Mouse (Mus musculus): Measurements from ENCODE around the gene Olfr1377. TPM values are rescaled to one million over a fixed set of nuclear protein-coding genes. Genes with fewer than 3 reads are reported as not detected.

Olfr1377 gene
- not detected in 2 replicates for polyA plus RNA-seq (2011; ENCODE audit: insufficient read length, low read depth, missing spikeins)

DNA sequence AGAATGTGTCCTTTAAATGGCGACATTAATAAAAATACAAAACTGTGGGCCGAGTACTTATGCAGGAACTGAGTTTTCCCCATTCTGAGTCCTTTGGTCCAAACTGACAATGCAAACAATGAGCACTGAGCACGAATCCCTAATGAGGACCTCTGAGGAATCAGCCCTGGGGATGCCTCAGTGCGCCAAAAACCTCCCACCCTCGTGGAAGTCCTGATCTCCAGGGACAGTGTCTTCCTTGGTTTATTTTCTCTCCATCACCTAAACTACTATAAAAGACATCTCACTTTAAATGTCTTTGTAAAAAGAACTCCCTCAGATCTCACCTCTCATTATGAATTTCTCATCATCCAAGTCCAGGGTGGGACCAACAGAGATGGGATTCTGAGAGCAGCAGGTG is at the start of gene Olfr1377:
TSS of gene Olfr1377 (plus strand) at position 301 of the 400 bp plus-strand sequence.
- Histone ChIP-seq H3K4me1 (ENCODE audit: control insufficient read depth, insufficient read depth, low read length) (no peaks in the 10 kb centered on the region), H3K27ac (ENCODE audit: insufficient read depth, low read length) (no peak within 1 kb of the TSS), H3K4me3 (ENCODE audit: insufficient read depth, low read length) (no peak within 1 kb of the TSS)
- TF ChIP-seq CTCF (IDR thresholded peaks at IDR 0.05; ENCODE audit: borderline replicate concordance, insufficient read depth, low read length), result no peak
- TF ChIP-seq POLR2A (IDR thresholded peaks at IDR 0.05; ENCODE audit: low read depth, low read length), result no peak

DNA sequence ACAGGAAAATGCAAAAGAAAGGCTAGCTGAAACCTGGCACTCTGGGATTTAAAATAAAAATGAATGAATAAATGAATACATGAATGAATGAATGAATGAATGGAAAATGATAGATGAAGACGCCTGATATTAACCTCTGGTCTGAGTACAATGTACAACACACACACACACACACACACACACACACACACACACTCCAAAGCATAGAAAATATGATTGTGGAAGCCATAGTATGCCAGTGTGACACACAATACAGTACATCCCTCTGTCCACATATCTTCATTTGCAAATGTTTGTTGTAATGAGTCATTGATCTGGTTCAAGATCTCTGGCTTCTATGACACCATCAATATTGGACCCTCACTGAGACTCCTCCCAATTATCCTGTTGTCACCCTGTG is 49.7 kb upstream of the Olfr1377 start:
- Histone ChIP-seq H3K4me1 (ENCODE audit: control insufficient read depth, insufficient read depth, low read length) (no peaks in the 10 kb centered on the region), H3K4me3 (ENCODE audit: insufficient read depth, low read length) (no peak overlapping the region), H3K27ac (ENCODE audit: insufficient read depth, low read length) (no peak overlapping the region)
- TF ChIP-seq POLR2A (IDR thresholded peaks at IDR 0.05; ENCODE audit: low read depth, low read length) (no peak), CTCF (IDR thresholded peaks at IDR 0.05; ENCODE audit: borderline replicate concordance, insufficient read depth, low read length) (no peak)

DNA sequence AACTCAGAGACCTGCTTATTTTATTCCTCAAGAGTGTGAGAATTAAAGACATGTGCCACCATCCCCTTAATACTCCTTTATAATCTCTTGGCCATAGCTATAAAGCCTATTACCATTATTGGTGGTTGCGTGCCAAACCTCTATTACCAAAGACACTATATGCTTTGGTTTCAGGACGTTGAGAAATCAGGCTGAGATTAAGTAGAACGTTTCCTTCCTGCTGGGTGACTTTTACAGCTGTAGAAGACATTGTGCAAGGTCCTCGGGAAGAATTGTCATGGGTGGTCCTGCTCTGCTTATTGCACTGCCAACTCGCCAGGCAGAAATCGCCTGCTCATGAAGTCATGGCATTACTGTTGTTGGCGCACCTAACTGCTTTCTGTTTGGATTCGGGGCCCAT is 43.3 kb upstream of the Olfr1377 start:
- TF ChIP-seq POLR2A (IDR thresholded peaks at IDR 0.05; ENCODE audit: low read depth, low read length) (no peak), CTCF (IDR thresholded peaks at IDR 0.05; ENCODE audit: borderline replicate concordance, insufficient read depth, low read length) (no peak)

DNA sequence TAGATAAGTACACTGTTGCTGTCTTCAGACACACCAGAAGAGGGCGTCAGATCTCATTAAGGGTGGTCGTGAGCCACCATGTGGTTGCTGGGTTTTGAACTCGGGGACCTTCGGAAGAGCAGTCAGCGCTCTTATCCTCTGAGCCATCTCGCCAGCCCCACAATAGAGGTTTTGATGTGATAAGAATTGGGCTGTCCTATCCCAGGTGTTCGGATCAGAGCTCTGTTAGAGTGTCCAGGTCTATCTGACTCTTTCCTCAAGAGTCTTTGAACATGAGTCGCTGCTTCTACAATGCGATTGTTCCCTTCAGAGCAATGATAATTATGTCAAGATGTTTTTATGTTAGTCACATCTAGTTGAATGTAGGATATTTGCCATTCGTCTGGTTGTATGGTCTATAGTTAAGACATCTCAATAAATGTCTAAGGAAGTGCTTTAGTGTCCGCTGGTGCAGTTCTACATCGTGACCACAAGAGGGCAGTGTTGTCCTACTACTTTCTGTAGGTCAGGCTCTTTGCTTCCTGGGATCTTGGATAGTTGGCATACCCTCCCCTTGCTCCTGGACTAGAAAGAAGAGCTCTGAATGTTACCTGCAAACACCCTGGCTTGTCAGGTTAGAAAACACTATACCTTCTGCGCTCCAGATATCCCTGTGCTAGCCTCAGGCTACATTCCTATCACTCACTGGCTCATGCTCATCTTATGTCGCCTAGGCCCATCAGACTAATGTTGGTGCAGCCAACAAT is 42.0 kb upstream of the Olfr1377 start:
- H3K4me3 ChIP-seq (ENCODE audit: insufficient read depth, low read length), result no peak overlapping the region
- no peak for TF ChIP-seq POLR2A (IDR thresholded peaks at IDR 0.05; ENCODE audit: low read depth, low read length)
- TF ChIP-seq CTCF (IDR thresholded peaks at IDR 0.05; ENCODE audit: borderline replicate concordance, insufficient read depth, low read length), result peak; percentile 48; the same call in 1 of the 2 replicates
- H3K27ac ChIP-seq (ENCODE audit: insufficient read depth, low read length), result no peak overlapping the region
- no peaks in the 10 kb centered on the region for H3K4me1 ChIP-seq (ENCODE audit: control insufficient read depth, insufficient read depth, low read length)

More for the DNA sequence above, 43.3 kb upstream of the Olfr1377 start:
- Histone ChIP-seq H3K4me3 (ENCODE audit: insufficient read depth, low read length) (no peak overlapping the region), H3K27ac (ENCODE audit: insufficient read depth, low read length) (no peak overlapping the region), H3K4me1 (ENCODE audit: control insufficient read depth, insufficient read depth, low read length) (no peaks in the 10 kb centered on the region)

DNA sequence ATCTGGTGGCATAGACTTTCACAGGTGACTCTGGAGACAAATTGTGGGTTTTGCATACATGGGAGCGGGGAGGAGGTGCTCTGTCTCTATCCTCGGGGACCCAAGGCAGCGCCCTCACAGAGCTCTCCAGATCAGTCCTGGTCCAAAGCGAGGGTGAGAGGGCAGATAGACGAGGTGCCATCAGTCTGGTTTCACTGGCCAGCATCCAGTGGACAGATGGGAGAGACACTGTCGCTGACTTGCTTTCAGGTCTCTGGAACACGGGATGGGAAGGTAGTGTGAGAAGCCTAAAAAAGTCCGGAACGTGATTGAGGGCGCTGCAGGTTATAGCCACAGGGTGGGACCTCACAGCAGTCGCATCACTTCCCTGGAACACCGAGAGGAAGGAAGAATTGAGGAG is 39.4 kb upstream of the Olfr1377 start:
- no peak for TF ChIP-seq POLR2A (IDR thresholded peaks at IDR 0.05; ENCODE audit: low read depth, low read length)
- no peak for TF ChIP-seq CTCF (IDR thresholded peaks at IDR 0.05; ENCODE audit: borderline replicate concordance, insufficient read depth, low read length)
- H3K4me3 ChIP-seq (ENCODE audit: insufficient read depth, low read length), result no peak overlapping the region

DNA sequence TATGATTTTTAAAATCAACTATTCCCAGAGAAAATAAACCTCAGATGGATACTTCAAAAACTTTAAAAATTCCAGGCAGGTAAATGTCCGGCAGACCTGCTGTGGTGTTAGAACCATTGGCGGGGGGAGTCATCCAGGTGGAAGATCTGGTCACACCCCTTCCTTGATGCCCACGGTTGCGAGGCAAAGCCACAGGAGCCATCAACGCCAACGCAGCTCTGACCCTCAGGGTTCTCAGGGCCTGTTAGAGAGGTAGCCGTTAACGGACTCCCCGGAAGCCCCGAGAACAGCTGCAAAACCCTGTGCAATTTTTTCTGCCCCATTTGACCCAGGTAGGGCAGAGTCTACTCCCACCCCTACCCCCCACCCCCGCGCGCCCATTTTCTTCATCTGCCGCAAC is 38.3 kb upstream of the Olfr1377 start, which contains the start of gene 4933414I15Rik:
TSS of gene 4933414I15Rik (minus strand) at position 260 of the 400 bp plus-strand sequence.
- H3K4me1 ChIP-seq (ENCODE audit: control insufficient read depth, insufficient read depth, low read length), result no peaks in the 10 kb centered on the region
- TF ChIP-seq CTCF (IDR thresholded peaks at IDR 0.05; ENCODE audit: borderline replicate concordance, insufficient read depth, low read length) (no peak), POLR2A (IDR thresholded peaks at IDR 0.05; ENCODE audit: low read depth, low read length) (no peak)
- no peak within 1 kb of the TSS for H3K27ac ChIP-seq (ENCODE audit: insufficient read depth, low read length)
- no peak within 1 kb of the TSS for H3K4me3 ChIP-seq (ENCODE audit: insufficient read depth, low read length)

More for the DNA sequence above, 39.4 kb upstream of the Olfr1377 start:
- no peak overlapping the region for H3K27ac ChIP-seq (ENCODE audit: insufficient read depth, low read length)
- no peaks in the 10 kb centered on the region for H3K4me1 ChIP-seq (ENCODE audit: control insufficient read depth, insufficient read depth, low read length)

DNA sequence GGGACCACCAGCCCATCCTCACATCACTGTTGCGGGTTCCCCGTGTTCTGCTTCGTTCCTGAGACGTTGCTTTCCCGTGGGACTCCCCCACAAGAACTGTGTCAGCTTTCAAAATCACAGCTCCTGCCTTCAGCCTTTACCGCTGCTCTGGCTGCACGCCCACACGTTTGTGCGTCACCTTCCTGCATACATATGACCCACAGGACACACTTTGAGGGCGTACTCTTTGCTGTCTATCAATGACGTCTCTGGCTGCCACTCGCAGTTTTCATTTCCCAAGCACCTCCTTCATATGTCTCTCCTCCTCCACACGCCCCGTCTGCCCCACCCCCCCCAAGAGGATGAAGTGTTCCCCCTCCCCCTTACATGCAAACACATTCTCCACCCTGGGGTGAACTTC is 29.5 kb upstream of the Olfr1377 start:
- no peak for TF ChIP-seq CTCF (IDR thresholded peaks at IDR 0.05; ENCODE audit: borderline replicate concordance, insufficient read depth, low read length)
- no peak for TF ChIP-seq POLR2A (IDR thresholded peaks at IDR 0.05; ENCODE audit: low read depth, low read length)
- no peak overlapping the region for H3K4me3 ChIP-seq (ENCODE audit: insufficient read depth, low read length)
- no peaks in the 10 kb centered on the region for H3K4me1 ChIP-seq (ENCODE audit: control insufficient read depth, insufficient read depth, low read length)
- no peak overlapping the region for H3K27ac ChIP-seq (ENCODE audit: insufficient read depth, low read length)

DNA sequence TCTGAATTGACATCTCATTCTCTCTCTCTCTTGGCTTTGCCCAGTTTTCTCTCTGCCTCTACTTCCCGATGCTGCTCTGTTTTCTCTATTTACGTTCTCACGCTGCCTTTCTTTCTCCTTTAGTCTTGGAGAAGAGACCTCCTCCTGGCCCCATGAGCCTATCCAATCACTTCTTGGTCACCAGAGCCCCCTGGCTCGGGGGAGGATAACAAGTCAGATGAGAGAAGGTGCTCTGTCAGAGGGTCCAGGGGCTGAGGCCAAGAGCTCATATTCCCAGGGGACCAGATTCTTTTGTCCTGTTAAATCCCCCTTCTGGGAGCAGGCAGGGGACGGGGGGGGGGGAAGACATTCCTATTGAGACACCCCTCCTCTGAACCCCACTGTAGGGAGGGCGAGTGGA is 28.1 kb upstream of the Olfr1377 start, which contains the start of gene Prop1:
TSS of gene Prop1 (minus strand) at position 101 of the 400 bp plus-strand sequence.
- no peak for TF ChIP-seq CTCF (IDR thresholded peaks at IDR 0.05; ENCODE audit: borderline replicate concordance, insufficient read depth, low read length)
- TF ChIP-seq POLR2A (IDR thresholded peaks at IDR 0.05; ENCODE audit: low read depth, low read length), result no peak
- Histone ChIP-seq H3K4me3 (ENCODE audit: insufficient read depth, low read length) (no peak within 1 kb of the TSS), H3K27ac (ENCODE audit: insufficient read depth, low read length) (no peak within 1 kb of the TSS), H3K4me1 (ENCODE audit: control insufficient read depth, insufficient read depth, low read length) (no peaks in the 10 kb centered on the region)

DNA sequence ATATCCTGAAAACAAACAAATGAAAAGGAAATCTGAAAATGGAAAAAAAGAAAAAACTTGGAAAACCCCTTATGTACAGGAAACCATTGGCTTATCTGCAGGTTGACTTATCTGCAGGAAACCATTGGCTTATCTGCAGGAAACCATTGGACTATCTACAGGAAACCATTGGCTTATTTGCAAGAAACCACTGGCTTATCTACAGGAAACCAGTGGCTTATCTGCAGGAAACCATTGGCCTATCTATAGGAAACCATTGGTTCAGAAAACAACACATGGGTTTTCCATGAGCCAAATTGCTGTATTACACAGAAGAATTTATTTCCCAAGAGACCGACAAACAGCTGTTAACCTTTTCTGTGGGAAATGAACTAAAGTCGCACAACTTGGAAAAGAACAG is 16.9 kb upstream of the Olfr1377 start:
- TF ChIP-seq POLR2A (IDR thresholded peaks at IDR 0.05; ENCODE audit: low read depth, low read length), result no peak
- Histone ChIP-seq H3K4me1 (ENCODE audit: control insufficient read depth, insufficient read depth, low read length) (no peaks in the 10 kb centered on the region), H3K27ac (ENCODE audit: insufficient read depth, low read length) (no peak overlapping the region), H3K4me3 (ENCODE audit: insufficient read depth, low read length) (no peak overlapping the region)

DNA sequence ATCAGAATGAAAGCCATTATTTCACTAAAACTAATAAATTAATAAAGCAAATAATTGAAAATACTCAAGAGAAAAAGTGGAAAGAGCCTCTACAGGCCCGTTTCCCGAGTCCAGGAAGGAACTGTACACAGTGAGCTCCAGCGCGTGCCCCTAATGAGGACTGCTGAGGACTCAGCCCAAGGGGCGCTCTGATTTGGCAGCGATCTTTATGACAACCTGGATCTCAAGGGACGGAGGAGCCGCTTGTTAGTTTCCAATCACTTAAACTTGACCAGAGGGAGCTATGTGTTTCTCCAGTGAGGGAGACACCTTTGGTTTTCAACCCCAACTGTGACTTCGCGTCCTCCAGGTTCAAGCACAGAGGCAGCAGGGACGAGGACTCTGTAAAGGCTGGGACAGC is 15.5 kb upstream of the Olfr1377 start, which contains the start of gene Olfr1378:
TSS of gene Olfr1378 (plus strand) at position 301 of the 400 bp plus-strand sequence.
- TF ChIP-seq CTCF (IDR thresholded peaks at IDR 0.05; ENCODE audit: borderline replicate concordance, insufficient read depth, low read length) (no peak), POLR2A (IDR thresholded peaks at IDR 0.05; ENCODE audit: low read depth, low read length) (no peak)
- no peak within 1 kb of the TSS for H3K4me3 ChIP-seq (ENCODE audit: insufficient read depth, low read length)
- H3K27ac ChIP-seq (ENCODE audit: insufficient read depth, low read length), result no peak within 1 kb of the TSS
- no peaks in the 10 kb centered on the region for H3K4me1 ChIP-seq (ENCODE audit: control insufficient read depth, insufficient read depth, low read length)

Data from embryonic fibroblast, embryonic 13.5 days (primary cell).